Mouse (Mus musculus): Measurements from ENCODE around the gene Zfp746. TPM values are rescaled to one million over a fixed set of nuclear protein-coding genes. Genes with fewer than 3 reads are reported as not detected.

The Zfp746 gene
- total and polyA plus RNA-seq, 3 experiments = 17.8 to 22.1 TPM; not detected in 1

- Histone ChIP-seq H3K9me3 (replicated peaks; ENCODE audit: insufficient read depth, low read length) (no peaks in the 10 kb centered on the region), H3K27me3 (ENCODE audit: control insufficient read depth in 1 of 2, insufficient read depth in 2 of 2, low read length in 2 of 2) (no peaks in the 10 kb centered on the region), H3K9ac (ENCODE audit: control insufficient read depth, low read depth, low read length, poor library complexity, severe bottlenecking) (no peak overlapping the region), H3K4me3 (ENCODE audit: control insufficient read depth in 1 of 2, insufficient read depth in 1 of 2, low read depth in 2 of 2, low read length in 2 of 2) (no peak overlapping the region), H3K4me1 (ENCODE audit: control insufficient read depth in 1 of 2, insufficient read depth in 2 of 2, low read length in 2 of 2) (peaks cover 0 to 19% of the 10 kb centered on the region in 2 experiments; a peak in 3 of 4 replicates), H3K36me3 (ENCODE audit: control insufficient read depth in 1 of 2, insufficient read depth in 2 of 2, low read length in 2 of 2) (peaks cover 13 to 15% of the 10 kb centered on the region in 2 experiments), H3K79me2 (ENCODE audit: control insufficient read depth, insufficient read depth, low read length, poor library complexity) (peaks cover 11% of the 10 kb centered on the region), H3K27ac (ENCODE audit: control insufficient read depth, low read depth, low read length) (peak overlapping the region; percentile 16; the same call in 1 of the 2 replicates)
- TF ChIP-seq EP300 (IDR thresholded peaks at IDR 0.05; ENCODE audit: low read depth in 1 of 2, low read length in 2 of 2) (peak in 1 of 2 experiments; percentile 42; a peak in 2 of 4 replicates), HCFC1 (IDR thresholded peaks at IDR 0.05; ENCODE audit: low read depth, low read length) (no peak), USF2 (IDR thresholded peaks at IDR 0.05; ENCODE audit: borderline replicate concordance in 1 of 2, insufficient read depth in 1 of 2, low read depth in 1 of 2, low read length in 2 of 2) (no peak), ZKSCAN1 (IDR thresholded peaks at IDR 0.05; ENCODE audit: low read depth, low read length) (no peak), UBTF (IDR thresholded peaks at IDR 0.05; ENCODE audit: borderline replicate concordance, insufficient read depth, low read depth, low read length) (no peak), MXI1 (IDR thresholded peaks at IDR 0.05; ENCODE audit: low read depth, low read length) (peak; percentile 52), NRF1 (IDR thresholded peaks at IDR 0.05; ENCODE audit: insufficient read depth, low read depth, low read length, poor library complexity, severe bottlenecking) (no peak), CHD2 (IDR thresholded peaks at IDR 0.05; ENCODE audit: low read length) (no peak), GABPA (IDR thresholded peaks at IDR 0.05; ENCODE audit: low read depth, low read length) (peak; percentile 58; the same call in 1 of the 2 replicates), ZMIZ1 (IDR thresholded peaks at IDR 0.05; ENCODE audit: low read depth, low read length) (no peak), BHLHE40 (IDR thresholded peaks at IDR 0.05; ENCODE audit: borderline replicate concordance, low read depth, low read length) (no peak), MEF2A (IDR thresholded peaks at IDR 0.05; ENCODE audit: extremely low read depth, insufficient replicate concordance, low read depth, low read length, poor library complexity, severe bottlenecking) (no peak), MAFK (IDR thresholded peaks at IDR 0.05; ENCODE audit: borderline replicate concordance, low read depth, low read length) (peak; percentile 71), POLR2A (IDR thresholded peaks at IDR 0.05; ENCODE audit: control insufficient read depth in 1 of 2, insufficient read depth in 1 of 2, low read depth in 1 of 2, low read length in 2 of 2, poor library complexity in 1 of 2) (no peak), GATA1 (IDR thresholded peaks at IDR 0.05; ENCODE audit: low read depth, low read length) (peak; percentile 57), SIN3A (IDR thresholded peaks at IDR 0.05; ENCODE audit: low read length) (peak; percentile 44; the same call in 1 of the 2 replicates), MAZ (IDR thresholded peaks at IDR 0.05; ENCODE audit: low read depth, low read length) (no peak), ZNF384 (IDR thresholded peaks at IDR 0.05; ENCODE audit: low read depth, low read length) (no peak), ETS1 (IDR thresholded peaks at IDR 0.05; ENCODE audit: low read depth, low read length) (peak; percentile 80), JUND (IDR thresholded peaks at IDR 0.05; ENCODE audit: low read depth, low read length) (no peak), TCF12 (IDR thresholded peaks at IDR 0.05; ENCODE audit: low read depth, low read length) (no peak), TBP (IDR thresholded peaks at IDR 0.05; ENCODE audit: low read depth, low read length) (0 out of 2 replicates have a peak, but pooled peaks have one; percentile 22)
- peak; percentile 71 for DNase-seq (ENCODE audit: low read depth, low spot score)
Observed at GRCm38 (mm10) chr6:48083733-48084191, 2.6 kb downstream of the Zfp746 start.

All from MEL (cell line).